Mouse (Mus musculus) gastrocnemius, adult 18-20 months (tissue): Measurements from ENCODE around the gene Amdhd2. TPM values are rescaled to one million over a fixed set of nuclear protein-coding genes. Genes with fewer than 3 reads are reported as not detected.

Experiments
- DNase-seq: peaks from one replicate; pipeline ENCODE4 v3.0.0; 2021; ENCODE audit warnings: low spot score
- total RNA-seq, 2 experiments: library from RNA; stranded (reverse); gene quantifications; 2 replicates each; pipeline ENCODE4 v1.2.3; 2021

The Amdhd2 gene
- total RNA-seq, 2 experiments from 2014 or later: 9.1 to 9.2 TPM

DNA sequence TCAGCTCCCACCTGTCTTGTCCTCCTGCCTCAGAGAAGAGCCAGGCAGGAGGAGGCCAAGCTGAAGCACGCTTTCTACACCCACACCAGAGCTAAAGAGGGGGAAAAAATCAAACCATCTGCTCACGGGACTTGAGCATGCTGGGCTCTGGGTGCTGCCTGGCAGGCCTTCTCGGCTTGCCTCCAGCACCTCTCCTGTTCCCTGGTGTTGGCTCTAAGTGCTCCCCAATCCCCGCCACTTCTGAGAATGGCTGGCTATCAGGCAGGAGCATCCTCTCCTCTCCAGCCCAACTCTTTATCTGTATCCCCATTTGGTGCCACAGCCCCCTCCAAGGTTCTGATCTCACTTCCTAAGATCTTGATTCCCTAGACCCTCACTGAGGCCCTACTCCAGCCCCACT, 35.7 kb upstream of the Amdhd2 start:
- DNase-seq: no peak

DNA sequence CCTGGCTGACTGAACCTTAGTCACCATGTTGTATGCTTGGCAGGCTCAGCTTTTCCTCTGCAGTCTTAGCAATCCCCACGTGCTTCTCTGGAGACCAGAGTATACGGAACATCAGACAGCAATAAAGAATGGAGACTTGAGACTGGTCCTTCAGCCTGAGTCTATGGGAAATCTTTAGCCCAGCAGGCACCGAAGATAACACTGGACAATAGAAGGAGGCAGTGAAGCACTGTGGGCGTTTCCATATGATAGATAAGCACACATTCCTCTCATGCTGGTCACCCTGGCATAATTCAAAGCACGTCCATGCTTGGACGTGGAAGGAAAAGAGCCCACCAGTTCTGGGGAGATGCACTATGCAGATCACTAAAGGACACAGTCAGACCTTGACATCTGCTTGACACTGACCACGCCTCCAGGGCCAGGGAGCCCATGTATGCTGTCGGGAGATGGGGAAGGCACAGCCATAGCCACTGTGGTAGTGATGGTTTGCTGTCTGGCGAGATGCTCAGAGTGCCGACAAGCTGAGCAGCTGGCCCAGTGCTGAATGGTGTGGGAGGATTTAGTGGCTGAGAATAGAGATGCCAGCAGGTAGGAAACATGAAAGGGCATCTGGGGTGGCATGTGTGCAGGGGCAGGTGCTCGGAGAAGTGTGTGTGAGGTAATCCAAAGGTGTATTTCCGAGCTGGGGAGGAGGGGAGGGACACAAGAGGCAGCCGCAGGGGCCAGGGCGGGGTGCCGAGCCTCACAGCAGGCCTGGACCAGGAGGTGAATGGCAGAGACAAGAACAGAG, 33.7 kb upstream of the Amdhd2 start:
- no peak for DNase-seq

- DNase-seq: no peak
Observed at GRCm38 (mm10) chr17:24195349-24195748, 31.8 kb upstream of the Amdhd2 start.

DNA sequence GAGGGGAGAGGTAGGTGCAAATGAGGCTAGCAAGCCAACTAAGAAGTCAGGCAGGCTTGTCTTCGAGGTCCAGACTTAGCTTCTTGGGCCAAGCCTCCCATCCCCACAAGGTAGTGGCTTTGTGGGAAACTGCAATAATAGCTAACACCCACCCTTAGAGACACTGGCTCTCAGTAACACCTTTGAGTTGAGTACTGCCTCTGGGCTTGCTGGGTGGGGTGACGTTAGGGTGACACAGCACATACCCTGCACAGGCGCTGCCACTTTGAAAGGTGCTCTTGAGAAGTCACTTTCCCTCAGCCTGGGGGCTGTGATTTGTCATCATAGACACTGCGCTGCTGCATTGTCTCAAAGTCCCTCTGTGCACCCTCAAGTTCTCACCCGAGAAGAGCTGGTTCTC, 30.2 kb upstream of the Amdhd2 start:
- no peak for DNase-seq

DNA sequence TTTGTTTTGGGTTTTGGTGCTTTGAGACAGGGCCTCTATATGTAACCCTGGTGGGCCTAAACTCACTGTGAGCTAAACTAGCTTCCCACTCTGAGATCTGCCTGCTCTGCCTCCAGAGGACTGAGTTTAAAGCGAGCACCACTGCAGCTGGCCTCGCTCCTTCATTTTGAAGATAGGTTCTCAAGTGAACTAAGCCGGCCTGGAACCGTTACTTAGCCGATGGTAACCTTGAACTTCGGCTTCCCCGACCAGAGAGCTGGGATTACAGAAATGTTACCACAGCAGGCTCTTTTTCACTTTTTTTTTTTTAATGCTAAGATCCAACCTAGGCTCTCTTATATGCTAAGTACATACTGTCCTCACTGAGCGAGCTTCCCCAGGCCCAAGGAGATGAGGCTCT, 29.7 kb upstream of the Amdhd2 start:
- no peak for DNase-seq

- DNase-seq: no peak
Observed at GRCm38 (mm10) chr17:24192848-24193247, 29.3 kb upstream of the Amdhd2 start.

DNA sequence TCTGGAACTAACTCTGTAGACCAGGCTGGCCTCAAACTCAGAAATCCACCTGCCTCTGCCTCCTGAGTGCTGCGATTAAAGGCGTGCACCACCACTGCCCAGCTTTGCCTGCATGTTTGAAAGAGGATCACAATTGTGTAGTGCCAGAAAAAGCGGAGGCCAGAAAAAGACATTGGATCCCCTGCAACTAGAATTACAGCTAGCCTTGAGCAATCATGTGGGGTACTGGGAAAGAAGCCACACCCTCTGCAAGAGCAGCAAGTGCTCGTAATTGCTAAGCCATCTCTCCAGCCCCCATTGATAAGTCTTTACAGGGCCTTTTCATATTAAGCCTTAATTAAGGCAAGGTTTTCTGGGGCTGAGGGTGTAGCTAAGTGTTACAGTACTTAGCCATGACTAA, 27.9 kb upstream of the Amdhd2 start:
- peak; percentile 60 for DNase-seq

GRCm38 (mm10) chr17:24190934-24191333, 27.4 kb upstream of the Amdhd2 start:
- no peak for DNase-seq

GRCm38 (mm10) chr17:24174259-24174658, 10.7 kb upstream of the Amdhd2 start:
- no peak for DNase-seq

GRCm38 (mm10) chr17:24173423-24173822, 9.9 kb upstream of the Amdhd2 start:
- peak; percentile 78 for DNase-seq

- no peak for DNase-seq
Observed at GRCm38 (mm10) chr17:24171738-24172137, 8.2 kb upstream of the Amdhd2 start.

GRCm38 (mm10) chr17:24170729-24171128, 7.2 kb upstream of the Amdhd2 start:
- no peak for DNase-seq

DNA sequence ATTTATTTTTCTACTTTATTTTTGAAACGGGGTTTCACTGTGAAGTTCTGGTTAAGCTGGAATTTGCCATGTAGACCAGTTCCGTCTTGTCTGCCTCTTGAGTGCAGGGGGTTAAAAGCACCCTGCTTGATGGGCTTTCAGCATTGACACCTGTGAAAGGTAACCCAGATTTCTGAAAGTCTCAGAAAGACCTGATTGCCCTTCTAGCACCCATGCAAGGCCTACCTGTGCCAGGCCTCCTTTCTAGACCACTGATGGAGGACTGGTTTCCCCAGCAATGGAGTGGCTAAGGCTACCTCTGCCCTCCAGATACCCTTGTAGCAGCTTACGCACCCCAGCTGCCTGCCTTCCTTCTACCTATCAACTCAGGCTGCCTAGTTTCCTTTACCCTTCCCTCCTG, 6.6 kb upstream of the Amdhd2 start:
- no peak for DNase-seq

GRCm38 (mm10) chr17:24169317-24170065, 5.9 kb upstream of the Amdhd2 start, which contains the start of gene Atp6v0c:
Gene Atp6v0c, minus strand, starts transcription at chr17:24169702.
- peak; percentile 95 for DNase-seq

DNA sequence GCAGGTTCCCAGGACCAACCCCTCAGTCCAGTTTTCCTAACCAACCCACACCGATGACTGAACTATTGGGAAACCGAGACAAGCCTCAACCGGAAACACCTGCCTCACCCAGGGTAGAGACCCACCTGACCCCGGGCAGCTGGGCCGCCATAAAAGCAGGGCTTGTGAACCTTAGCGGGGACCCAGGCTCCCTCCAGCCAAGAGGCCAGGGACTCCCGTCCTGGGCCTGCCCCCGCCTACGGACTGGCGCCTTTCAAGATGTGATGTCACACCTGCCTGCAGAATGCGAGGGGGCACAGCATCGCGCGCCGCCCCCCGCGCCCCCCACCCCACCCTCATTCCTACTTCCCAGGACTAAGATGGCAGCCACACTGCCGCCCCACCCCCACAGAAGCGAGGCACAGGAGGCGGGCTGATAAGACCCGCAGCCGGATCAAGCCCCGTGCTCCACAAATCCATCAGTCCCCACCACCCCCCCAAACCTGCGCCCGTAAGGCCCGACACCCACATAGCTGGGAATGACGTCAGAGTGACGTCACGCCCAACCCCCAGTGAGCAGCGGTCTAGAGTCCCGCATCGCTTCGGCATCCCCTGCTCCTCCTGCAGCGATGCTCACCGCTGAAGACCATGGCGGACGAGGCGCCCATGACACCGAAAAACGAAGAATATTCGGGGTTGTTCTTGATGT, 5.2 kb upstream of the Amdhd2 start:
- DNase-seq: peak; percentile 49

GRCm38 (mm10) chr17:24167891-24168505, 4.4 kb upstream of the Amdhd2 start:
- no peak for DNase-seq

GRCm38 (mm10) chr17:24167120-24167519, 3.6 kb upstream of the Amdhd2 start:
- DNase-seq: no peak

- no peak for DNase-seq
Observed at GRCm38 (mm10) chr17:24164566-24165259, 1.1 kb upstream of the Amdhd2 start.

GRCm38 (mm10) chr17:24162584-24163175, 886 bp downstream of the Amdhd2 start:
- DNase-seq: no peak

- DNase-seq: no peak
Observed at GRCm38 (mm10) chr17:24161466-24161865, 2.1 kb downstream of the Amdhd2 start.

DNA sequence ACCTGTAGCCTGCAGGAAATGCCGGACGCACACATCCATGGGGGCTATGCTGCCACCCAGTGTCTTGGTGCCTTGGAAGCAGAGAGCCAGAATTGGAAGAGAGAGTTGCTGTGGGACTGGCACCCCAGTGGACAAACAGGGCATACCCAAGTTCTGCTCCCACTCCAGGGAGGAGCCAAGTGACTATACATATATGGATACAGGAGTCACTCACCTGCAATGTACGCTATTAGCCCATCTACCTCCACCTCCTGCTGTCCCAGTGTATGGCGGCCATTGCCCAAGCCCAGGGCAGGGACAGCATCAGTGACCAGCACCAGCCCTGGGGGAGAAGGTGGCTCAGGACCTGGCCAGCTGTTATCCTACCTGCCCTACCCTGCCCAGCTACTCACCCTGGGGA, 6.0 kb downstream of the Amdhd2 start:
- no peak for DNase-seq
